Comparison of ENCODE assay signal across 16 mouse cellular contexts in genomic region chr13:13549687-13550660, GRCm38 (mm10). TPM values are rescaled to one million over a fixed set of nuclear protein-coding genes. Genes with fewer than 3 reads are reported as not detected.
A peak's percentile ranks its signal among the peaks of the same experiment; 100 is the strongest.
DNase-seq lines count a peak whose midpoint lies in the region; ATAC-seq lines count a peak whose summit lies in the region.
"Had no signal": no experiment of that assay in that cellular context is flagged by ENCODE, and none has a peak within 500 bp of the region (broad histone marks: within the 10 kb centered on the region; RNA-seq: fewer than 3 reads in every experiment).

No protein-coding gene starts in this region.

- ATAC-seq in kidney, embryonic 14.5 days (ENCODE audit: low FRiP score, low TSS enrichment) = no peak
- peak; percentile 40 to 46; a peak in 3 of 4 replicates for ATAC-seq in hematopoietic stem cell, adult 5-6 weeks (replicated peaks in 1 of 2; ENCODE audit: insufficient read depth in 1 of 2, low FRiP score in 2 of 2, low TSS enrichment in 1 of 2, low read depth in 1 of 2, poor library complexity in 2 of 2, severe bottlenecking in 2 of 2)
- ATAC-seq in megakaryocyte, adult 5-6 weeks (ENCODE audit: poor library complexity, severe bottlenecking) = peak; percentile 36; the same call in 1 of the 2 replicates
- no peak for ATAC-seq in megakaryocyte-erythroid progenitor cell, adult 5-6 weeks (replicated peaks; ENCODE audit: low FRiP score, low TSS enrichment, poor library complexity, severe bottlenecking)
- ATAC-seq: liver, embryonic 12.5 days; midbrain, embryonic 15.5 days had no signal

- no peak overlapping the region for H3K27ac ChIP-seq in kidney, embryonic 14.5 days (ENCODE audit: low read depth, low read length)
- H3K27ac ChIP-seq: embryonic facial prominence, embryonic 13.5 days; forebrain, embryonic 12.5 days; gastrocnemius, adult 2 months; hindbrain, embryonic 14.5 days; liver, embryonic 12.5 days; midbrain, embryonic 15.5 days had no signal

- H3K4me1 ChIP-seq in kidney, embryonic 14.5 days (ENCODE audit: control insufficient read depth, insufficient read depth, low read length) = peaks cover 5% of the 10 kb centered on the region
- H3K4me1 ChIP-seq: midbrain, embryonic 15.5 days had no signal

- WGBS in kidney, embryonic 14.5 days = 75% methylated on average over 9 of the region's 9 CpGs

- no peaks in the 10 kb centered on the region for H3K36me3 ChIP-seq in kidney, embryonic 14.5 days (ENCODE audit: control insufficient read depth, insufficient read depth, low read length)
- H3K36me3 ChIP-seq: embryonic facial prominence, embryonic 13.5 days; forebrain, embryonic 12.5 days; liver, embryonic 12.5 days; midbrain, embryonic 15.5 days had no signal

- H3K27me3 ChIP-seq in kidney, embryonic 14.5 days (ENCODE audit: control insufficient read depth, insufficient read depth, low read length) = no peaks in the 10 kb centered on the region
- H3K27me3 ChIP-seq: embryonic facial prominence, embryonic 13.5 days; forebrain, embryonic 12.5 days; liver, embryonic 12.5 days; midbrain, embryonic 15.5 days; Patski had no signal

- H3K9me3 ChIP-seq in kidney, embryonic 14.5 days (ENCODE audit: control insufficient read depth, low read length) = no peaks in the 10 kb centered on the region
- H3K9me3 ChIP-seq: embryonic facial prominence, embryonic 13.5 days; forebrain, embryonic 12.5 days; liver, embryonic 12.5 days; midbrain, embryonic 15.5 days had no signal

- DNase-seq in heart, adult 11 months = peak; percentile 89
- no peak for DNase-seq in heart, adult 8-10 months (ENCODE audit: low spot score)
- DNase-seq in kidney, postnatal 25 days = peak; percentile 42 to 44
- DNase-seq in spleen, postnatal 4 days (ENCODE audit: low spot score in 2 of 2) = no peak
- DNase-seq: cerebellum, adult 2 months; gastrocnemius, adult 2 months had no signal

- no peak overlapping the region for H3K4me3 ChIP-seq in kidney, embryonic 14.5 days (ENCODE audit: low read length)
- H3K4me3 ChIP-seq: embryonic facial prominence, embryonic 13.5 days; forebrain, embryonic 12.5 days; gastrocnemius, adult 2 months; liver, embryonic 12.5 days; midbrain, embryonic 15.5 days had no signal

- no peak overlapping the region for H3K4me2 ChIP-seq in kidney, embryonic 14.5 days (replicated peaks; ENCODE audit: low read depth, low read length)
- H3K4me2 ChIP-seq: embryonic facial prominence, embryonic 13.5 days; forebrain, embryonic 12.5 days; hindbrain, embryonic 14.5 days; liver, embryonic 12.5 days; midbrain, embryonic 15.5 days had no signal

- H3K9ac ChIP-seq in kidney, embryonic 14.5 days (ENCODE audit: low read depth, low read length) = no peak overlapping the region
- H3K9ac ChIP-seq: embryonic facial prominence, embryonic 13.5 days; forebrain, embryonic 12.5 days; hindbrain, embryonic 14.5 days; liver, embryonic 12.5 days; midbrain, embryonic 15.5 days had no signal

RNA-seq across cellular contexts. Expression of gene Lyst, which starts 40.2 kb away (rescaled TPM):
- 1 to 10 TPM; 6.1 to 9.4 (median 7.7) TPM for total RNA-seq in heart, adult 8-10 months (2022)
- polyA plus RNA-seq in kidney, embryonic 14.5 days (2014; fragmentation: Nextera tagmentation; extraction: Ambion mirVana) = 4.1 and 6.8 TPM in 2 replicates
- total RNA-seq in hematopoietic stem cell, adult 5-6 weeks (2017) = 38.0 and 82.2 TPM in 2 replicates
- total RNA-seq in megakaryocyte, adult 5-6 weeks (2015) = 166 and 194 TPM in 2 replicates
- total RNA-seq in megakaryocyte, adult 5-6 weeks (2017) = 188 and 200 TPM in 2 replicates
- total RNA-seq in megakaryocyte-erythroid progenitor cell, adult 5-6 weeks (2014; fragmentation: Nextera tagmentation) = 19.3 and 24.9 TPM in 2 replicates
- 10.1 TPM in 2 replicates for total RNA-seq in megakaryocyte-erythroid progenitor cell, adult 5-6 weeks (2017)

Comparison
In these comparisons a context has a peak if more than half of its experiments do, and no peak if none do; other contexts are left out.
1. DNase-seq: peak in heart, adult 11 months (single experiment) and kidney, postnatal 25 days (2 of 2); none in heart, adult 8-10 months (single experiment) and spleen, postnatal 4 days (0 of 2).
2. ATAC-seq: peak in hematopoietic stem cell, adult 5-6 weeks (2 of 2) and megakaryocyte, adult 5-6 weeks (single experiment); none in kidney, embryonic 14.5 days (single experiment) and megakaryocyte-erythroid progenitor cell, adult 5-6 weeks (single experiment).